Mouse (Mus musculus): ENCODE results near the gene Pygl. TPM values are rescaled to one million over a fixed set of nuclear protein-coding genes. Genes with fewer than 3 reads are reported as not detected.
"Not testable (repeated sequence)": the region's sequence is repeated elsewhere in the genome, so short reads cannot be mapped to it uniquely, and the experiment has no call there.

Gene Pygl
- polyA plus RNA-seq, 1 experiment from 2014 or later = 148 TPM

DNA sequence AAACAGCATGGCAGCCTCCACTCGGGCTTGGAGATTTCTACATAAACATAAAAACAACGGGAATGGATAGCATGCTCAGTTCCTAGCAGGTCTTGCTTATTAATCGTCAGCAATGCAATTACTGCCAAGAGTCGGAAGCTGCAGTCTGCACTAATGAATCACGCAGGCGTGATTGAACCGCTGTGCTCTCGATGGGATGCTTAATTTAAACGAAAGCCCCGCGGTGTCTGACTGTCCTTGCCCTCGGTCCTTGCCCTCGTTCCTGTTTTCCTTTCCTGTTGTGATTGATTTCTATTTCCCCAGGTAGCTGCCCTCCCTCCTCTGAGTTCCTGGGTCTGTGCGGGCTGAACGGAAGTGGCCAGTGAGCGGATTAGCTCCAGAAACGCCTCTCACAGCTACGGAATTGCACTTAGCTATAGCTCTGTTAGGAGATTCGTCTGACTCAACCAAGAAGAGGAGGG is 39.0 kb downstream of the Pygl start:
- no peaks in the 10 kb centered on the region for H3K9me3 ChIP-seq (replicated peaks; ENCODE audit: control insufficient read depth, low read length)
- no peaks in the 10 kb centered on the region for H3K4me1 ChIP-seq (ENCODE audit: control insufficient read depth, low read depth, low read length)
- H3K27me3 ChIP-seq (ENCODE audit: control insufficient read depth, insufficient read depth, low read depth, low read length) = no peaks in the 10 kb centered on the region
- no peak overlapping the region for H3K4me3 ChIP-seq (ENCODE audit: low read depth, low read length)
- peaks cover 26% of the 10 kb centered on the region for H3K36me3 ChIP-seq (ENCODE audit: control insufficient read depth, insufficient read depth)
- H3K9ac ChIP-seq (ENCODE audit: low read depth, low read length) = no peak overlapping the region
- no peak overlapping the region for H3K4me2 ChIP-seq (ENCODE audit: low read depth, low read length)
- no peak overlapping the region for H3K27ac ChIP-seq (ENCODE audit: low read length)
- ATAC-seq (ENCODE audit: low read depth) = no peak
- WGBS (ENCODE audit: insufficient replicate concordance) = 46% methylated on average over 19 of the region's 19 CpGs

DNA sequence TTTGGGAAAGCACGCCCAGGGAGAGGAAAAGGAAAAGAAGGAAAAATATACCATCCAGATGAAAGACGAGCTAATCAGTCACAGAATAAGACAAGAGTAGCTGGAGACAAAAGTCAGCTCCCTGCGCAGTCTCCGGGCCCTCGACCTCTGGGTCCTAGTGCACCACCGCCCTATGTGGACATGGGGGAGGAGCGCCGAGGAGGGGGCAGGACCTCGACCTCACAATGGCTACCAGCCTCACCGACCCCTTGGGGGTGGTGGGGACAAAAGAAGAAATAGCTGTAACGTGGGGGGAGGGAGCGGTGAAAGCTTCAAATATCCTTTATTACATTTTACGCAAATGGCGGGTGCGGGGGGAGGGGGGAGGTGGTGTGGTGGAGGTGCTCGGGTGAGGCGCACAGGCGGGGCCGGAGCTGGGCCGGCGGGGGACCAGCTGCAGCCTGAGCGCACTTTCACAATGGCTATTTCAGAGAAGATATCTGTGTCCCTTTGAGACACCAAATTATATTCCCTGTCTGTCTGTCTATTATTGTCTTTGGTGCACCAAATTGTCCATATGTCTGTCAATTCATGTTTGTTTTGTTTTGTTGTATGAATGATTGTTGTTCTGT is 47.0 kb downstream of the Pygl start:
- 77% methylated on average over 21 of the region's 22 CpGs for WGBS (ENCODE audit: insufficient replicate concordance)
- no peak for ATAC-seq (ENCODE audit: low read depth)
- H3K9me3 ChIP-seq (replicated peaks; ENCODE audit: control insufficient read depth, low read length) = no peaks in the 10 kb centered on the region
- no peaks in the 10 kb centered on the region for H3K4me1 ChIP-seq (ENCODE audit: control insufficient read depth, low read depth, low read length)
- no peak overlapping the region for H3K4me3 ChIP-seq (ENCODE audit: low read depth, low read length)
- H3K36me3 ChIP-seq (ENCODE audit: control insufficient read depth, insufficient read depth) = no peaks in the 10 kb centered on the region
- no peak overlapping the region for H3K9ac ChIP-seq (ENCODE audit: low read depth, low read length)
- no peak overlapping the region for H3K27ac ChIP-seq (ENCODE audit: low read length)
- H3K27me3 ChIP-seq (ENCODE audit: control insufficient read depth, insufficient read depth, low read depth, low read length) = no peaks in the 10 kb centered on the region
- no peak overlapping the region for H3K4me2 ChIP-seq (ENCODE audit: low read depth, low read length)

DNA sequence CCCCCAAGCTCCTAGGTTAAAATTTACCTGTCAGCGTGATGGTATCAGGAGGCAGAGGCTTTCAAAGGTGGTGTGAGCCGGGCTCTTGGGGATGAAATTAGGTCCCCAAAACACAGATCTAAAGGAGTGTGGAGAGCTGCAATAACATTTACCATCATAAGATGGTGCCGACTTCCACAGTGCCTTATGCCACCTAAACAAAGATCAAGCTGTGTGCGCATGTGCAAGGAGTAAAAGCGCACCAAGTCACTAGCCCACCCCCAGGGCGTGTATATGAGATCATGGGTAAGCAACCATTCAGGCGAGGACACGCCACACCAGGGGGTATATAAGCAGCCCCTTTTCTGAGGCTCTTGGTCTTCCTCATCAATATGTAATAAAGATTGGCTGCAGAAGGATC is 47.8 kb downstream of the Pygl start:
- not testable (repeated sequence) for ATAC-seq (ENCODE audit: low read depth); H3K27ac ChIP-seq (ENCODE audit: low read length); H3K36me3 ChIP-seq (ENCODE audit: control insufficient read depth, insufficient read depth); H3K4me1 ChIP-seq (ENCODE audit: control insufficient read depth, low read depth, low read length); H3K9me3 ChIP-seq (replicated peaks; ENCODE audit: control insufficient read depth, low read length); H3K9ac ChIP-seq (ENCODE audit: low read depth, low read length); H3K27me3 ChIP-seq (ENCODE audit: control insufficient read depth, insufficient read depth, low read depth, low read length); H3K4me2 ChIP-seq (ENCODE audit: low read depth, low read length); H3K4me3 ChIP-seq (ENCODE audit: low read depth, low read length)
- 80% methylated on average over 8 of the region's 8 CpGs for WGBS (ENCODE audit: insufficient replicate concordance)

DNA sequence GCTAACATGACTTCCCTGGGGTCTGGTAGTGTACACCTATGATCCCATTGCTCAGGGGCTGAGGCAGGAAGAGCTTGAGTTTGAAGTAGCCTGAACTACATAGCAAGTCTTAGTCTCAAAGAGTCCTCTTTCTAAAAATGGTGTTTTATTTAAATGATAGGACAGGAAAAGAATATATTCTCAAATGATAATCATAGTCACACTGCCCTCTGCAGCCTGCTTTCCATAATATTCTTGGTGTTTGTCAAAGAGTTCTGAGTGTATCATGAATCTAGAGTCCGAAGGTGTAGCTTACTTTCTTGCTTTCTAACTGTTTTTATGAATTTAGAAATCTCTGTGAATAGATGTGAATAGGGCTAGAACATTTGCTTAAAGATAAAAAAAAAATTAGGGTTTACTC is 61.3 kb downstream of the Pygl start:
- WGBS (ENCODE audit: insufficient replicate concordance) = 49% methylated on average over 1 of the region's 1 CpGs

DNA sequence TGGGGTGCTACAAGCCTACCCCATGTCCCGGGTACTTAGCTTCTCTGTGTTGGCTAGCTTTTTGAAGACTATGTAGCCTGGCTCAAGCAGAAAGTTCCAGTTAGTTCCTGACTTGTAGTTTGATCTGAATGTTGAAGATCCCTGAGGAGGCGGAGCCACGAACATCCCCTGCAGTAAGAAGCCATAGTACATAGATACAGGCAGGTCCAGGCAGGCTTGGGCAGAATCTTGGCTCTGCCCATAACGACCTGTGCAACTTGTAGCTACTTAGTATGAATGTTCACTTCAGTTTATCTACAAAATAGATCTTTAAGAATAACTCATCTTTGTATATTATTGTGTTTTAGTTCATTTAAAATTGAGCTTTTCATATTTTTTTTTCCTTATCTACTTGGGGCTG is 63.3 kb downstream of the Pygl start:
- Histone ChIP-seq H3K4me1 (ENCODE audit: control insufficient read depth, low read depth, low read length) (no peaks in the 10 kb centered on the region), H3K9me3 (replicated peaks; ENCODE audit: control insufficient read depth, low read length) (no peaks in the 10 kb centered on the region), H3K9ac (ENCODE audit: low read depth, low read length) (no peak overlapping the region), H3K4me3 (ENCODE audit: low read depth, low read length) (no peak overlapping the region), H3K27ac (ENCODE audit: low read length) (no peak overlapping the region), H3K4me2 (ENCODE audit: low read depth, low read length) (no peak overlapping the region), H3K27me3 (ENCODE audit: control insufficient read depth, insufficient read depth, low read depth, low read length) (no peaks in the 10 kb centered on the region), H3K36me3 (ENCODE audit: control insufficient read depth, insufficient read depth) (no peaks in the 10 kb centered on the region)
- ATAC-seq (ENCODE audit: low read depth) = no peak
- WGBS (ENCODE audit: insufficient replicate concordance) = 64% methylated on average over 4 of the region's 4 CpGs

More for the DNA sequence above, 61.3 kb downstream of the Pygl start:
- Histone ChIP-seq H3K36me3 (ENCODE audit: control insufficient read depth, insufficient read depth) (no peaks in the 10 kb centered on the region), H3K9me3 (replicated peaks; ENCODE audit: control insufficient read depth, low read length) (no peaks in the 10 kb centered on the region), H3K27ac (ENCODE audit: low read length) (no peak overlapping the region), H3K4me1 (ENCODE audit: control insufficient read depth, low read depth, low read length) (no peaks in the 10 kb centered on the region), H3K9ac (ENCODE audit: low read depth, low read length) (no peak overlapping the region), H3K4me3 (ENCODE audit: low read depth, low read length) (no peak overlapping the region), H3K4me2 (ENCODE audit: low read depth, low read length) (no peak overlapping the region), H3K27me3 (ENCODE audit: control insufficient read depth, insufficient read depth, low read depth, low read length) (no peaks in the 10 kb centered on the region)
- no peak for ATAC-seq (ENCODE audit: low read depth)

DNA sequence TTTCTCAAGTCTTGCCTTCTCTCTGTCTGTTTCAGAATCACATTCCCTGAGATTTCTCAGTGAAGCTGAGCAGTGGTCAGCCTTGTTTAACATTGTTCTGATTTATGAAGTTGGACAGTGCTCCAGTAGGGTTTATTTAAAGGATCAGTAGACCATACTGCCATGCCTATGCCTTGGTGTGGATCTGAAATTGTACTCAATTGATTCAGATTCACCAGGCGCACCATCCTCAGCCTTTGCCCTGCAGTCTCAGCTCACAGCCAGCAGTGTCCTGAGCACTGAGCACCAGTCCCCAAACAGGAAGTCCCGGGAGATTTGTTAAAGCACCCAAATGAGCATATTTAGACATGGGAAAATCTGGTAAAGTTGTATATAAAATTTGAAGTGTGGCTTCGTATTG is 66.5 kb downstream of the Pygl start:
- Histone ChIP-seq H3K9me3 (replicated peaks; ENCODE audit: control insufficient read depth, low read length) (no peaks in the 10 kb centered on the region), H3K4me3 (ENCODE audit: low read depth, low read length) (no peak overlapping the region), H3K9ac (ENCODE audit: low read depth, low read length) (no peak overlapping the region), H3K4me1 (ENCODE audit: control insufficient read depth, low read depth, low read length) (no peaks in the 10 kb centered on the region), H3K27me3 (ENCODE audit: control insufficient read depth, insufficient read depth, low read depth, low read length) (no peaks in the 10 kb centered on the region), H3K36me3 (ENCODE audit: control insufficient read depth, insufficient read depth) (no peaks in the 10 kb centered on the region), H3K4me2 (ENCODE audit: low read depth, low read length) (no peak overlapping the region), H3K27ac (ENCODE audit: low read length) (no peak overlapping the region)
- WGBS (ENCODE audit: insufficient replicate concordance) = 52% methylated on average over 3 of the region's 3 CpGs
- ATAC-seq (ENCODE audit: low read depth) = no peak

DNA sequence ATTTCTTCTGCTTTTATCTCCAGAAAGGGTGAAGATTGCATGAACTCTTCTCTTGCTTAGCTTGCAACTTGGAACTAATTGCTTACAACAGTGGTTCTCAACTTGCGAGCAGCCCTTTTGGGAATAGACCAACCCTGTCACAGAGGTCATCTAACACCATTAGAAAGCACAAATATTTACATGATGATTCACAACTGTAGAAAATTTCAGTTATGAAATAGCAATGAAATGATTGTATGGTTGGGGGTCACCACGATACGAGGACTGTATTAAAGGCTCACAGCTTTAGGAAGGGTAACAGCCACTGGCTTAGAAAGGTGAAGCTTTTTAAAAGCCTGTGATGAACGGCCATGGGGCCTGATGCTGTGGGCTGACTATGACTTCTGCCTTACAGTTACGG is 70.2 kb downstream of the Pygl start:
- WGBS (ENCODE audit: insufficient replicate concordance) = 60% methylated on average over 5 of the region's 5 CpGs
- no peaks in the 10 kb centered on the region for H3K9me3 ChIP-seq (replicated peaks; ENCODE audit: control insufficient read depth, low read length)
- H3K36me3 ChIP-seq (ENCODE audit: control insufficient read depth, insufficient read depth) = no peaks in the 10 kb centered on the region
- H3K4me2 ChIP-seq (ENCODE audit: low read depth, low read length) = no peak overlapping the region
- ATAC-seq (ENCODE audit: low read depth) = no peak
- H3K27me3 ChIP-seq (ENCODE audit: control insufficient read depth, insufficient read depth, low read depth, low read length) = no peaks in the 10 kb centered on the region
- H3K4me3 ChIP-seq (ENCODE audit: low read depth, low read length) = no peak overlapping the region
- no peaks in the 10 kb centered on the region for H3K4me1 ChIP-seq (ENCODE audit: control insufficient read depth, low read depth, low read length)
- H3K27ac ChIP-seq (ENCODE audit: low read length) = no peak overlapping the region
- no peak overlapping the region for H3K9ac ChIP-seq (ENCODE audit: low read depth, low read length)

DNA sequence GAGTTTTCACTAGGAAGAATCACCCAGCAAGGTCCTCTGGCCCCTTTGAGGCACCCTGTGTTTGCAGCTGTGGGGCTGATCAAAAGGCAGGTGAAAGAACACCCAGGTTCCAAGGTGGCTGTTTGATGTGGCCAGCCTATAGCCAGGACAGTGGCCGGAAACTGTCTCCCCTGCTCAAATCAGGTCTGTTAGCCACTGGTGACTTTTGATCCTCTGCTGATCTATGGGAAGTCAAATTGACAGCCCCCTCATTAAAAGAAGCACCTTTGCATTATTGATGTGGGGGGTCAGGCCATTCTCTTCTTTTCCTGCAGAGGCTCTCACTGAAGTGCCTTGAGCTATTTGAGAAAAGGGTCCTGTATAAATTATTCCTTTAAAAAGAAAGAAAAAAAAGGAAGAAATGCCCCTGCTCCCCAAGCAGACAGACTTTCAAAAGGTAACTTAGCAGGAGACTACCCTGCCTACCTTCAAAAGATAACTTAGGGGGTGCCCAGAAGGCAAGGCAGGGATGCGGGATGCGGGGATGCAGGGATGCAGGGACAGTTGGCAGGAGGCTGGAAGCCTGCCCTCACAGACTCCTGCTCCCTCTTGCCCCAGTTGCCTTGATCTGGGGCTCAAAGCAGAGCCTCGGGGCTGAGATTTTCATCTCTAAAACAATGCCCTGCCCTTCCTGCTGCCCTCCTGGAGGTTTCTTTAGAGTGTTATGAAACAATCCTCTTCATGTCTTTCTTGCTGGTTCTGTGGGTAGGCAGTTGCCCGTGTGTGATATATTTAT is 73.8 kb downstream of the Pygl start:
- H3K4me3 ChIP-seq (ENCODE audit: low read depth, low read length) = no peak overlapping the region
- H3K4me1 ChIP-seq (ENCODE audit: control insufficient read depth, low read depth, low read length) = no peaks in the 10 kb centered on the region
- ATAC-seq (ENCODE audit: low read depth) = no peak
- H3K4me2 ChIP-seq (ENCODE audit: low read depth, low read length) = no peak overlapping the region
- no peaks in the 10 kb centered on the region for H3K27me3 ChIP-seq (ENCODE audit: control insufficient read depth, insufficient read depth, low read depth, low read length)
- H3K27ac ChIP-seq (ENCODE audit: low read length) = no peak overlapping the region
- H3K36me3 ChIP-seq (ENCODE audit: control insufficient read depth, insufficient read depth) = no peaks in the 10 kb centered on the region
- no peak overlapping the region for H3K9ac ChIP-seq (ENCODE audit: low read depth, low read length)
- H3K9me3 ChIP-seq (replicated peaks; ENCODE audit: control insufficient read depth, low read length) = no peaks in the 10 kb centered on the region
- 43% methylated on average over 5 of the region's 5 CpGs for WGBS (ENCODE audit: insufficient replicate concordance)

DNA sequence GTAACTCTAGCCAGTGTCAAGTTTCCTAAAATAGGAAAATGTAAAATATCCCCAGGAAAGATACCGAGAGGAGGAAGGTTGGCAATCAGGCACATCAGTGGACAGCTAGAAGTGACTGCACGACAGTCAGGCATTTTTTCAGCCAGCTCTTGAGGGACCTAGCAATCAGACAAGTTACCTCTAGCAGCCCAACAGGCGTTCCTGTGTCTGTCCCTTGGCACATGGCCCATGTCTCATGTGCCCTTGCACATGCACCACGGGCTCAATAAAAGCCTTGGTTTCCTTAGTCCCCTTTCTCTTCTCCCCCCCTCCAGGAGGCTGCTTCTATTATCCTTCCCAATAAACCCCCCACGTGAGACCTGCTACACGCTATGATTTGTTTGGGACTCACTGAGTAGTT is 75.1 kb downstream of the Pygl start:
- H3K27ac ChIP-seq (ENCODE audit: low read length) = no peak overlapping the region
- H3K9me3 ChIP-seq (replicated peaks; ENCODE audit: control insufficient read depth, low read length) = no peaks in the 10 kb centered on the region
- no peaks in the 10 kb centered on the region for H3K36me3 ChIP-seq (ENCODE audit: control insufficient read depth, insufficient read depth)
- H3K9ac ChIP-seq (ENCODE audit: low read depth, low read length) = no peak overlapping the region
- no peak for ATAC-seq (ENCODE audit: low read depth)
- H3K27me3 ChIP-seq (ENCODE audit: control insufficient read depth, insufficient read depth, low read depth, low read length) = no peaks in the 10 kb centered on the region
- H3K4me3 ChIP-seq (ENCODE audit: low read depth, low read length) = no peak overlapping the region
- H3K4me2 ChIP-seq (ENCODE audit: low read depth, low read length) = no peak overlapping the region
- WGBS (ENCODE audit: insufficient replicate concordance) = 54% methylated on average over 6 of the region's 6 CpGs
- H3K4me1 ChIP-seq (ENCODE audit: control insufficient read depth, low read depth, low read length) = no peaks in the 10 kb centered on the region

All from liver, embryonic 16.5 days (tissue).